Mouse (Mus musculus): ENCODE data around the gene Nptn.

GRCm38 (mm10) chr9:58588657-58589056 is 6.6 kb downstream of the Nptn start:
- TF ChIP-seq CTCF (IDR thresholded peaks at IDR 0.05; ENCODE audit: extremely low read depth, insufficient read depth, low read length) (no peak), POLR2A (IDR thresholded peaks at IDR 0.05; ENCODE audit: extremely low read depth, insufficient read depth, low read length) (no peak)
